Mouse (Mus musculus) erythroblast, embryonic 14.5 days (primary cell): Measurements from ENCODE around the gene Mcrs1.

Experiments
- GATA1 ChIP-seq: IDR thresholded peaks from 2 replicates; pipeline ENCODE4 v1.6.1; 2012; ENCODE audit warnings: low read length, inconsistent platforms, mixed read lengths
- TAL1 ChIP-seq: IDR thresholded peaks from 3 replicates; pipeline ENCODE4 v1.6.1; 2012; ENCODE audit warnings: low read length, inconsistent platforms, mixed read lengths

DNA sequence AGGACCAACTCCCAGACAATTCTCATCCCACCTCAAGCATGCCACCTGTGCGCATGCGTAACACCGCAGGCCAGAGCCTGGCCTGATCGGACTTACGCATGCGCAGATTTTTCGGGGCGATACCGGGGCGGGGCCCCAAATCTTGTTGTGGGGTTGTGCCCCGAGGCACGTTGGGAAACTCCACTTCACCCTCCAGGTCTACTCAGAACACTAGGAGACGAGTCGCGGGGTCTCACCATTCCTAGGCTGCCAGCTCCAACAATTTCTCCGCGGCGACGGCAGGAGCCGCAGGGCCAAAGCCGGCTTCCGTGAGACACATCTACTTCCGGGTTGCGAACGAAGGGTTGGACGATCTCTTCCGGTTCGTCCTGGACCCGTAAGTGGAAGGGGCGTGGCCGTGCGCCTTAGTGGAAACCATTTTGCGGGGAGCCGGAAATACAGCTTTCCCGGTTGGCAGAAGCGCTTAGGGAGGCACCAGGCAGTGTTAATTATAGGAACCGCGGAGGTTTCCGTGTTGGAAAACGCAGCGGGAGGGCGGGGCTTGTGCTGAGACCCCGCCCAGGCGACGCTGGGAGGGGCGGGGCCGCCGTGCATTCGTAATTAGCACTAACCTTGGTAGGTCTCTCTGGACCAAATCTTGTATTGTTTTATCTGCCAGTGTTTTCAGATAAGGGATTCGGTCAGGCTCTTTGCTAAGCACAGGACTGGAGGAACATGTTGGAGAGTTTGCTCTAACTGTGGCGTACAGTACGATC, at the start of gene Mcrs1:
- TF ChIP-seq TAL1 (no peak), GATA1 (peak; percentile 70)
